Mouse (Mus musculus) intestine, postnatal 0 days (tissue): Measurements from ENCODE around the gene Rgp1. TPM values are rescaled to one million over a fixed set of nuclear protein-coding genes. Genes with fewer than 3 reads are reported as not detected.

Experiments used
- ATAC-seq: fragments of 200-750 bp; cut with Nextera tagmentation; 2 replicates; pipeline ENCODE4 v1.8.0; 2017; ENCODE audit warnings: mild to moderate bottlenecking, moderate TSS enrichment, moderate library complexity
- H3K27ac ChIP-seq: fragments of 300-500 bp; sonication (generic); 2 replicates; pipeline ENCODE4 v1.5.1; 2014; ENCODE audit warnings: mild to moderate bottlenecking, low read depth, low read length, moderate library complexity
- H3K27me3 ChIP-seq: fragments of 300-500 bp; sonication (generic); replicated peaks from 2 replicates; pipeline ENCODE4 v1.6.1; 2014; ENCODE audit warnings: low read length, mixed read lengths; ENCODE audit not compliant: control insufficient read depth, insufficient read depth
- H3K36me3 ChIP-seq: fragments of 300-500 bp; sonication (generic); 2 replicates; pipeline ENCODE4 v1.6.1; 2014; ENCODE audit warnings: mild to moderate bottlenecking, moderate library complexity; ENCODE audit not compliant: control insufficient read depth, insufficient read depth
- H3K4me1 ChIP-seq: fragments of 300-500 bp; sonication (generic); replicated peaks from 2 replicates; pipeline ENCODE4 v1.6.1; 2014; ENCODE audit warnings: antibody characterized with exemption, low read length, mixed read lengths; ENCODE audit not compliant: control insufficient read depth, insufficient read depth
- H3K4me2 ChIP-seq: fragments of 300-500 bp; sonication (generic); replicated peaks from 2 replicates; pipeline ENCODE4 v1.6.1; 2014; ENCODE audit warnings: low read depth, mild to moderate bottlenecking, moderate library complexity
- H3K4me3 ChIP-seq: fragments of 300-500 bp; sonication (generic); 2 replicates; pipeline ENCODE4 v1.5.1; 2014; ENCODE audit warnings: low read depth, low read length
- H3K9ac ChIP-seq: fragments of 300-500 bp; sonication (generic); 2 replicates; pipeline ENCODE4 v1.6.1; 2014; ENCODE audit warnings: mild to moderate bottlenecking, low read depth, low read length
- H3K9me3 ChIP-seq: fragments of 300-500 bp; sonication (generic); 2 replicates; pipeline ENCODE4 v1.6.1; 2016; ENCODE audit warnings: mixed run types; ENCODE audit not compliant: control insufficient read depth
- CTCF ChIP-seq: sonication (generic); IDR thresholded peaks from 2 replicates; pipeline ENCODE4 v1.5.1; 2016; ENCODE audit warnings: low read depth, mild to moderate bottlenecking, control low read depth, antibody characterized with exemption, moderate library complexity
- WGBS: fragments of 180-500 bp; shearing (Covaris S2); extraction: QIAGEN DNeasy Blood & Tissue Kit; methylation state at CpG from one replicate; pipeline ENCODE4 v1.1.7; 2014; 5-methylcytosine and 5-hydroxymethylcytosine counted together
- microRNA-seq: library from miRNA; unstranded; fragments of <30 nt; microRNA quantifications from one replicate; pipeline ENCODE4, GENCODE M21; 2016
- polyA plus RNA-seq: library from polyadenylated mRNA; unstranded; fragments of >200 nt; fragmentation: Nextera tagmentation; extraction: Ambion mirVana; gene quantifications from 2 replicates; pipeline ENCODE4 v1.2.1, GENCODE M21; 2015

The Rgp1 gene
- polyA plus RNA-seq, 1 experiment from 2014 or later, result 11.3 TPM

GRCm38 (mm10) chr4:43636751-43637150 lies 58.2 kb downstream of the Rgp1 start:
- Histone ChIP-seq H3K4me1 (no peaks in the 10 kb centered on the region), H3K4me2 (no peak overlapping the region), H3K4me3 (no peak overlapping the region), H3K9ac (no peak overlapping the region), H3K9me3 (no peaks in the 10 kb centered on the region), H3K27ac (no peak overlapping the region), H3K27me3 (peaks cover 8% of the 10 kb centered on the region; the same call in 1 of the 2 replicates), H3K36me3 (no peaks in the 10 kb centered on the region)
- ATAC-seq, result no peak
- TF ChIP-seq CTCF, result no peak
- WGBS, result 75% methylated on average over 6 of the region's 6 CpGs

Small RNAs within 50 kb of the gene (microRNA-seq; reads per million reads assigned to microRNA genes)
- not detected for gene Gm25262

Other genes starting within 250 kb of the Rgp1 start
- 11.9 and 12.1 TPM in 2 replicates for gene Rusc2, start 196.7 kb upstream of the Rgp1 start, polyA plus RNA-seq
- 0.16 TPM in 1 of 2 replicates, not detected in the other for gene Fam166b, start 149.6 kb upstream of the Rgp1 start, polyA plus RNA-seq
- 4.6 and 4.7 TPM in 2 replicates for gene Tesk1, start 136.8 kb upstream of the Rgp1 start, polyA plus RNA-seq
- 3.2 and 3.7 TPM in 2 replicates for gene Cd72, start 124.1 kb upstream of the Rgp1 start, polyA plus RNA-seq
- gene Sit1, start 95.0 kb upstream of the Rgp1 start, polyA plus RNA-seq, result not detected in 2 replicates
- 79.8 and 83.1 TPM in 2 replicates for gene Ccdc107, start 85.8 kb upstream of the Rgp1 start, polyA plus RNA-seq
- 10.3 and 12.3 TPM in 2 replicates for gene Arhgef39, start 79.0 kb upstream of the Rgp1 start, polyA plus RNA-seq
- gene Car9, start 71.7 kb upstream of the Rgp1 start, polyA plus RNA-seq, result 4.8 and 5.4 TPM in 2 replicates
- gene Tpm2, start 55.0 kb upstream of the Rgp1 start, polyA plus RNA-seq, result 928 and 1,046 TPM in 2 replicates
- gene Creb3, start 16.4 kb upstream of the Rgp1 start, polyA plus RNA-seq, result 102 and 114 TPM in 2 replicates
- gene Tln1, start 16.0 kb upstream of the Rgp1 start, polyA plus RNA-seq, result 41.6 and 47.7 TPM in 2 replicates
- gene Gba2, start 158 bp downstream of the Rgp1 start, polyA plus RNA-seq, result 5.2 and 5.3 TPM in 2 replicates
- gene Msmp, start 5.8 kb downstream of the Rgp1 start, polyA plus RNA-seq, result not detected in 2 replicates
- gene Npr2, start 53.2 kb downstream of the Rgp1 start, polyA plus RNA-seq, result 3.5 and 4.1 TPM in 2 replicates
- 0.08 and 0.22 TPM in 2 replicates for gene Spag8, start 74.9 kb downstream of the Rgp1 start, polyA plus RNA-seq
- gene Hint2, start 77.8 kb downstream of the Rgp1 start, polyA plus RNA-seq, result 270 and 305 TPM in 2 replicates
- 1.6 and 1.9 TPM in 2 replicates for gene Tmem8b, start 90.3 kb downstream of the Rgp1 start, polyA plus RNA-seq
- gene Fam221b, start 90.4 kb downstream of the Rgp1 start, polyA plus RNA-seq, result 6.0 and 6.7 TPM in 2 replicates
- gene Olfr70, start 122.1 kb downstream of the Rgp1 start, polyA plus RNA-seq, result not detected in 2 replicates
- not detected in 2 replicates for gene Olfr71, start 131.5 kb downstream of the Rgp1 start, polyA plus RNA-seq
- 1.6 and 2.1 TPM in 2 replicates for gene Hrct1, start 148.5 kb downstream of the Rgp1 start, polyA plus RNA-seq
- gene Spaar, start 151.3 kb downstream of the Rgp1 start, polyA plus RNA-seq, result 0.47 and 0.51 TPM in 2 replicates
- not detected in 2 replicates for gene Olfr159, start 192.3 kb downstream of the Rgp1 start, polyA plus RNA-seq
- gene Olfr156, start 245.2 kb downstream of the Rgp1 start, polyA plus RNA-seq, result not detected in 2 replicates